Mouse (Mus musculus) cortical plate, adult 2 months (tissue): Measurements from ENCODE around the gene Lsg1.

Experiments used
- CTCF ChIP-seq: fragments of 200-500 bp; IDR thresholded peaks from 2 replicates; pipeline ENCODE4 v1.5.1; 2011; ENCODE audit warnings: mild to moderate bottlenecking, control low read depth, low read length; ENCODE audit not compliant: insufficient read depth; ENCODE audit errors: extremely low read depth
- POLR2A ChIP-seq: fragments of 200-500 bp; IDR thresholded peaks from 2 replicates; pipeline ENCODE4 v1.6.1; 2011; ENCODE audit warnings: mild to moderate bottlenecking, low read length, control low read depth; ENCODE audit not compliant: insufficient read depth; ENCODE audit errors: extremely low read depth

- TF ChIP-seq CTCF (0 out of 2 replicates have a peak, but pooled peaks have one; percentile 9), POLR2A (no peak)
These were observed 66.2 kb downstream of the Lsg1 start for GRCm38 (mm10) chr16:30521147-30521546.
